ENCODE assay signal across 17 mouse cellular contexts in the genomic region with DNA sequence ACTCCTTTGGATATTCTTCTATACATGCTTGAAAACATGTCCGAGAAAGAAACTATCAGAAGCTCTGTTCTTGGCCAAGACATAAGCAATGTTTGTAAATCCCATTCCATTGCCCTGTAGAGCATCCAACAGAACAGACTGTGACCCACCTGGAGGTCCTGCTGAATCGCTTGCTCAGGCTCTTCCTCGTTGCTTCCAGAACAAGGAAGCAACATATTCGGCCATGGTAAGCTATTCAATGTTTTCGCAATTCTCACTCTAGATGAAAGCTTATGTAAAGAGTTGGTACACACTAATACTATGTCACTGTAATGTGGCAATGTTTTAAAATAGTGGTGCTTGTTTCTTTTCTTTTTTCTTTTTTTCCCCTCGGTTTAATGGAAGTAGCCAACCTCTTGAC.
DNase-seq lines count a peak whose midpoint lies in the region; ATAC-seq lines count a peak whose summit lies in the region.
"Had no signal": no experiment of that assay in that cellular context is flagged by ENCODE, and none has a peak within 500 bp of the region (broad histone marks: within the 10 kb centered on the region; RNA-seq: fewer than 3 reads in every experiment).

No protein-coding gene starts in this region.

- no peak for DNase-seq in cerebellum, postnatal 4 days (ENCODE audit: low spot score in 2 of 2)
- peak; percentile 53 to 61 for DNase-seq in cerebellum, adult 18-20 months
- DNase-seq in cerebellum, postnatal 10 days, result peak; percentile 66 to 73
- no peak for DNase-seq in gastrocnemius, adult 18-20 months (ENCODE audit: low spot score)
- DNase-seq in ovary, adult 18-20 months (ENCODE audit: low spot score), result no peak
- DNase-seq: adrenal gland, adult 8-10 months; heart, postnatal 14 days; kidney, postnatal 14 days; lung, postnatal 36 days; midbrain, embryonic 14.5 days; thymus, postnatal 4 days had no signal

- peak; percentile 83 for ATAC-seq in cerebellum, adult (ENCODE audit: insufficient number of reproducible peaks, low FRiP score, low TSS enrichment)
- ATAC-seq in megakaryocyte, adult 5-6 weeks (ENCODE audit: poor library complexity, severe bottlenecking), result peak; percentile 74
- no peak for ATAC-seq in monocyte, adult 5-6 weeks (replicated peaks; ENCODE audit: insufficient number of reproducible peaks, low FRiP score, low TSS enrichment, poor library complexity, severe bottlenecking)
- ATAC-seq: forebrain, embryonic 15.5 days; hindbrain, postnatal 0 days; intestine, embryonic 15.5 days had no signal

Comparison
In these comparisons a context has a peak if more than half of its experiments do, and no peak if none do; other contexts are left out.
1. DNase-seq: peak in cerebellum, adult 18-20 months (2 of 2) and cerebellum, postnatal 10 days (2 of 2); none in cerebellum, postnatal 4 days (0 of 2), gastrocnemius, adult 18-20 months (single experiment) and ovary, adult 18-20 months (single experiment).